Mouse (Mus musculus): Measurements from ENCODE around the gene Pole3. TPM values are rescaled to one million over a fixed set of nuclear protein-coding genes. Genes with fewer than 3 reads are reported as not detected.
A peak's percentile ranks its signal among the peaks of the same experiment; 100 is the strongest.
"Not testable (repeated sequence)": the region's sequence is repeated elsewhere in the genome, so short reads cannot be mapped to it uniquely, and the experiment has no call there.

Pole3 gene
- polyA plus RNA-seq, 1 experiment from 2014 or later, result 77.3 TPM

DNA sequence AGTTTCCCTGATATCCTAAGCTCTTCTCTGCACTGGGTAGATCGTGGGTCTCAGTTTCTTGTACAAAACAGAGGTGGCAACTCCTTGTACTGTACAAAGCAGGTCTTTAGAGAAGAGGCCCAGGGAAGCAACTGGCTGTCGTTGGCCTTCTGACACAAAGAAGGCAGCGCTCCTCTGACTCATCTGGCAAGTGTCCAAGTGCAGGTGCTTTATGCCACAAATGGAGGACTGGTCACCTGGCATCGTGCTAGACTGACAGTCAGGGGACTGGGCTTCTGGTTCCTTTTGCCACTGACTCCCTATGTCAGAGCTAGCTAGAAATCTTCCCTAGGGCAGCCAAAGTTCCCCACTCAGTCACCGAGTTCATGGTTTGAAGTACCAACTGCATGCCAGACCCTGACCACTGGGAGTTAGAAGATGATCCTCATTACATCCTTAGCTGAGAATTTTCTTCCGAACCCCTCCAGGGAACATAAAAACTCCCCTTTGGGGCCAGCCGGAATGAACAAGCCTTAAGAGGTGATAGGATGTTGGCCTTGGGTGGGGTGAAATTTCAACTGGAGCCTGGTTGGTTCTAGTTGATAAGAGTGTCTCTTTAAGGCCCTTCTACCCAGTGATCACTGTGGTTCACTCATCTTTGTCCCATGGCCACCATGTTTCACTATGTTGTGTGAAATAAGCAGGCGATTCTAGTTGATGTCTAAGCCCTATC is 39.3 kb downstream of the Pole3 start:
- no peak for ATAC-seq (ENCODE audit: insufficient read depth, low FRiP score, low read depth)

DNA sequence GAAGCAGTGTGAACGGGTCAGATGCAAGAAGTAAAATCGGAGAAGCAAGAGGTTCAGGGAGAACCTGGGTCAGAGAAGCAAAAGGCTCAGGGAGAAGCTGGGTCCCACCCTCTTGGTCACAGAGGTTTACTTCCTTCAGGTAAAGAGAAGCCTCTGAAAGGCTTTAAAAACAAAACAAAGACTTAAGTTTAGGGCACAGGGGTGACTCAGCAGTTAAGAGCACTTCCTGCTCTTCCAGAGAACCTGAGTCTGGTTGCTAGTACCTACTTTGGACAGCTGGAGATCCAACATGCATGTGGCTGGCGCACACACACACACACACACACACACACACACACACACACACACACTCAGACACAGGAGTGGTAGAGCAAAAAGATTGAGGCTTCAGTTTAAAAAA is 39.9 kb downstream of the Pole3 start:
- Histone ChIP-seq H3K4me3 (replicated peaks) (no peak overlapping the region), H3K36me3 (no peaks in the 10 kb centered on the region), H3K9me3 (no peaks in the 10 kb centered on the region), H3K27me3 (replicated peaks) (no peaks in the 10 kb centered on the region), H3K27ac (peak overlapping the region; percentile 51; the same call in 1 of the 2 replicates), H3K4me2 (no peak overlapping the region), H3K4me1 (no peaks in the 10 kb centered on the region; the same call in 1 of the 2 replicates), H3K9ac (no peak overlapping the region)
- 75% methylated on average over 3 of the region's 3 CpGs for WGBS
- no peak for ATAC-seq (ENCODE audit: insufficient read depth, low FRiP score, low read depth)

More for the DNA sequence above, 39.3 kb downstream of the Pole3 start:
- H3K9ac ChIP-seq, result no peak overlapping the region
- no peaks in the 10 kb centered on the region for H3K36me3 ChIP-seq
- H3K4me2 ChIP-seq, result no peak overlapping the region
- H3K4me1 ChIP-seq, result no peaks in the 10 kb centered on the region; the same call in 1 of the 2 replicates
- 82% methylated on average over 8 of the region's 8 CpGs for WGBS
- H3K27ac ChIP-seq, result peak overlapping the region; percentile 51; the same call in 1 of the 2 replicates
- H3K4me3 ChIP-seq (replicated peaks), result no peak overlapping the region
- H3K27me3 ChIP-seq (replicated peaks), result no peaks in the 10 kb centered on the region
- H3K9me3 ChIP-seq, result no peaks in the 10 kb centered on the region

DNA sequence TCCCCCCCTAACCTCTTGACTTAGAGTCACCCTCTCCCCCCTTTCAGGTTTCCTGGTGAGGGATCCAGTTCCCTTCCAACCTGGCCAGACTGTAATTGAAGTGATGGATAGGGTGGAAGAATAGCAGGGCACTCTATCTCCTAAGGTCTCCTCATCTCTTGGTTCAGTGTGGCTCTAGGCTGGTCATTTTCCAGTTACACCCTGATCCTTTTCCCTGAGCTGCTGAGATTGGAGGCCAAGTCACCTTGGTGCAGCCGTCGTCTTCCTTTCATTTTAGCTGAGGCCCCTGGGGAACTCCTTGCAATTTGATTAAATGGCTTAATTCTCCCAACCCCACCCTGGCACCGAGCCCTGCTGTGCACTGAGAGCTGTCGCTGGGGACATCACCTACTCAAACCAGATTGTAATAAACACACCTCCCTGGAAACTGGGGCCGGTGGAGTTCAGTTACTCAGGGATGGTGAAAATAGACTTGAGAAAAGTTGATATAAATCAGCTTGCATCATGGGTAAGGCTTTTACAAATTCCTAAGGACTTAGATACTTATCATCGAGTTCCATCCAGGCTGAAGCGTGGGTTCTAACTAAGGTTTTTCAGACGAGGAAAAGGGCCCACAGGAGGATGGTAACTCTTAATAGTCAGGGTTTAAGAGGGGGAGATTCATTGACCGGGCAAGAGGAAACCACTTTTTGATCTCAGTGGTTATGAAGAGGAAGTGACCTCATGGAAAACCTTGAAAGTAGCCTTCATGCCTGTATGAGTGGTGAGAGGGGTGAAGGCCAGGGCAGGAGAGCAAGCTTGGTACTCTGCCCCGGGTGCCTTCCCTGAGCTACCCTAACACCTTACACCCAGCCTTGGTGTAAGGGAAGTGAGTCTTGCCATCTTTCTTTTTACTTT is 43.9 kb downstream of the Pole3 start:
- ATAC-seq (ENCODE audit: insufficient read depth, low FRiP score, low read depth), result 0 out of 2 replicates have a peak, but pooled peaks have one; percentile 9
- WGBS, result 37% methylated on average over 10 of the region's 10 CpGs
- Histone ChIP-seq H3K4me2 (peak overlapping the region; percentile 82), H3K27me3 (replicated peaks) (no peaks in the 10 kb centered on the region), H3K36me3 (no peaks in the 10 kb centered on the region), H3K9me3 (no peaks in the 10 kb centered on the region), H3K4me3 (replicated peaks) (peak overlapping the region; percentile 54), H3K9ac (no peak overlapping the region), H3K4me1 (no peaks in the 10 kb centered on the region), H3K27ac (peak overlapping the region; percentile 44; the same call in 1 of the 2 replicates)

DNA sequence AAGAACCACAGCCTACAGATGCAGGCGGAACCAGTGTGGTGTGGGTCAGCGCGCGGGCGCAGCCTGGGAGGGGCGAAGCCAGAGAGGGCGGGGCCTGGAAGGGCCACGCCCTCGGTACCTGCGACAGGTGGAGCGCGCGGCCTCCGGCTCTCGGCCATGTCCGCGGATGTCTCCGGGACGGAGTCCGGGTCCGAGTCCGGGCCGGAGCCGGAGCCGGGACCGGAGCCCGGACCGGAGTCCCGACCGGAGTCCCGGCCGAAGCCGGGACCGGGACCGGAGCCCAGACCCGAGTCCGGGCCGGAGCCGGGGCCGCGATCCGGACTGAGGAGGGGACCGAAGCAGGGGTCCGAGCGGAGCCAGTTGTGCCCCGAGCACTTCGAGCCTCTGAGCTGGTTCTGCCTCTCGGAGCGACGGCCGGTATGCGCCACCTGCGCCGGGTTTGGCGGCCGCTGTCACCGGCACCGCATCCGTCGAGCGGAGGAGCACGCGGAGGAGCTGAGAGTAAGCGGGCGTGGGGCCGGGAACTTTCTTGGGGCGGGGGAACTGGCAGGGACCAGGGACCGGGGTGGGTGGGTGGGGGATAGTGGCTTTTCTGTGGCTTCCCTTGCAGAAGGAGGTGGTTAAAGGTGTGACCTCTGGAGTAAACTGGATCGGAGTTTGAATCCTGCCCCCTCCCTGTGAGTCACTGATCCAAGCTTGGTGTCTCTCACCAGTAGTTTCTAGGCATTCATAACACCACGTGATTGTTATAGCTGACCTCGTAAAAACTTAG is 44.7 kb downstream of the Pole3 start, which contains the start of gene Bspry:
TSS of gene Bspry (plus strand) at position 117 of the 772 bp plus-strand sequence.
- peak within 1 kb of the TSS; percentile 82 for H3K4me2 ChIP-seq
- no peaks in the 10 kb centered on the region for H3K36me3 ChIP-seq
- no peaks in the 10 kb centered on the region for H3K27me3 ChIP-seq (replicated peaks)
- no peaks in the 10 kb centered on the region for H3K9me3 ChIP-seq
- peak within 1 kb of the TSS; percentile 54 for H3K4me3 ChIP-seq (replicated peaks)
- no peaks in the 10 kb centered on the region for H3K4me1 ChIP-seq
- ATAC-seq (ENCODE audit: insufficient read depth, low FRiP score, low read depth), result peak; percentile 91
- 3% methylated on average over 71 of the region's 71 CpGs for WGBS
- no peak within 1 kb of the TSS for H3K9ac ChIP-seq
- peak within 1 kb of the TSS; percentile 67 for H3K27ac ChIP-seq

DNA sequence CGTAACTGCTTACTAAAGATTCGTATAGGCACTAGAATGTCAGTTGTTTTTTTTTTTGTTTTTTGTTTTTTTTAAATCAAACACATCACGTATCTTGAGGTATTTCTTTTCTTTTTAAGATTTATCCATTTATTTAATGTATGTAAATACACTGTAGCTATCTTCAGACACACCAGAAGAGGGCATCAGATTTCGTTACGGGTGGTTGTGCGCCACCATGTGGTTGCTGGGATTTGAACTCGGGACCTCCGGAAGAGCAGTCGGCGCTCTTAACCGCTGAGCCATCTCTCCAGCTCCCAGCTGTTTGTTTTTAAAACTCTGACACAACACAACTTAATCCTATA is 45.3 kb downstream of the Pole3 start:
- not testable (repeated sequence) for H3K27me3 ChIP-seq (replicated peaks); H3K9ac ChIP-seq; ATAC-seq (ENCODE audit: insufficient read depth, low FRiP score, low read depth); H3K27ac ChIP-seq; H3K36me3 ChIP-seq; H3K4me1 ChIP-seq; H3K9me3 ChIP-seq
- 11% methylated on average over 11 of the region's 11 CpGs for WGBS
- Histone ChIP-seq H3K4me2 (peak overlapping the region; percentile 82), H3K4me3 (replicated peaks) (peak overlapping the region; percentile 54)

DNA sequence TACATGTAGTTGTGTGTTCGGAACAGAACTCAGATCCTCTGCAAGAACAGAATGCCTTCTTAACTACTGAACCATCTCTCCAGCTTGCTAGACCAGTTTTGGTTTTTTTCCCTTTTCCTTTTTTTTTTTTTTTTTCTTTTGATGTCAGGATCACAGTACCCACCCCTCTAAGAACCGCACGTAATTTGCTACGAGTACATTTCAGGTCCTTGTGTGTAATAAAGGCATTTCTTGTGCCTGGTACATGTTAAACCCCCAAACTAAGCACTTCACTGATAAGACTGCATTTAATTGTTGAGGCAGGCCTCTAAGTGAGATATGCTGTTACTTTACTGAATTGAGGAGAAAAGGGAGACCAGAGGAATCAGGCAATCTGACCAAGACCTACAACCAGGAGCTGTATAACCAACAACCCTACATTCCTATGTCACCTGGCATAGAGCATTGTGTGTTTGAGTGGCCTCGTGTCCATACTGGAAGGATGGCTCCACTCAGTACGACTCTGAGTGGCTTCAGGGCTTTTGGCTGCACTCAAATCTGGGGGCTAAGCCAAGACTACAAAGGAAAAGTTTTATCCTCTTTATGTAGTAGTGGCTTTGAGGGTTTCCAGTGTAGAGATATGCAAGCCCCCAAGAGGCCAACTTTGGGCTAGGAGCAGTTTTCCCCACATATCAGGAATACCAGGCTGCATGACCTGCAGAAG is 47.2 kb downstream of the Pole3 start:
- peak overlapping the region; percentile 52; the same call in 1 of the 2 replicates for H3K27ac ChIP-seq
- ATAC-seq (ENCODE audit: insufficient read depth, low FRiP score, low read depth), result no peak
- H3K4me1 ChIP-seq, result no peaks in the 10 kb centered on the region
- H3K9me3 ChIP-seq, result no peaks in the 10 kb centered on the region
- no peak overlapping the region for H3K4me3 ChIP-seq (replicated peaks)
- H3K9ac ChIP-seq, result no peak overlapping the region
- H3K4me2 ChIP-seq, result no peak overlapping the region
- no peaks in the 10 kb centered on the region for H3K36me3 ChIP-seq
- no peaks in the 10 kb centered on the region for H3K27me3 ChIP-seq (replicated peaks)
- 75% methylated on average over 6 of the region's 6 CpGs for WGBS

DNA sequence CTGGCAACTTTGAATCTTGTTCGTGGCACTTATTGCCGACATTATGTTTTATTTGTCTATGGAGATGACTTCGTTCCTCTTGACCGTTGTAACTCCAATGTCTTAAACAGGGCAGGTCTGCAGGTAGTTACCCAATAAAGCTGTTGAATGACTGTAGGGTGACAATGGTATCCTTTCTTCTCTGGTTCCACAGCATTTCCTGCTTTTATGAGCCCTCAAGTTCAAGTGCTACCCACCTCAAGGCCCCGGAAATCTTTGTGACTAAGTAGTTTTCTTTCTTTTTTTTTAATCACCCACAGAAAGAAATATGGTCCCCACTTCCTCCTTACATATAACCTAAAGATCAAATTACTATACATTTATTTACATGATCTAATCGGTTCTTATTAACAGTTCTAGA is 49.1 kb downstream of the Pole3 start:
- Histone ChIP-seq H3K27me3 (replicated peaks) (no peaks in the 10 kb centered on the region), H3K36me3 (no peaks in the 10 kb centered on the region), H3K9me3 (no peaks in the 10 kb centered on the region), H3K4me3 (replicated peaks) (no peak overlapping the region), H3K27ac (no peak overlapping the region), H3K9ac (no peak overlapping the region), H3K4me1 (no peaks in the 10 kb centered on the region), H3K4me2 (no peak overlapping the region)
- ATAC-seq (ENCODE audit: insufficient read depth, low FRiP score, low read depth), result no peak
- 79% methylated on average over 6 of the region's 6 CpGs for WGBS

DNA sequence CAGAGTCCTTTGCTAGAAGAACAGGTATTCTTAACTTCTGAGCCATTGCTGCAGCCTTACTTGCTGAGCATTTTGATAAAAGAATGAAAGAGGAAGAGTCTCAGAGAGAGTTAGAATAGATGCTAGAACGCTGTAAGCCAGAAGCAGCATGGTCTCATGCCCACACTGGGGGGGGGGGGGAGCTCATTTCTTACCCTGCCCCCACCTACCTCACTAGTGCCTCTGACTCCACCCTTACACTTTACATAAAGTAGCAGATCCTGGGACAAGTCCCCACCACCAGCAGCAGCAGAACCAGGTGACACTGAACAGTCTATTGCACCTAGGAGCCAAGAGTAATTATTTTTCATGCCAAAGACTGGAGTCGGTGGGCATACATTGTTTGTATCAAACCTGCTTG is 49.7 kb downstream of the Pole3 start:
- no peaks in the 10 kb centered on the region for H3K27me3 ChIP-seq (replicated peaks)
- no peak overlapping the region for H3K27ac ChIP-seq
- no peak overlapping the region for H3K4me3 ChIP-seq (replicated peaks)
- 75% methylated on average over 2 of the region's 2 CpGs for WGBS
- no peaks in the 10 kb centered on the region for H3K9me3 ChIP-seq
- no peak overlapping the region for H3K9ac ChIP-seq
- H3K36me3 ChIP-seq, result no peaks in the 10 kb centered on the region
- H3K4me2 ChIP-seq, result no peak overlapping the region
- H3K4me1 ChIP-seq, result 0 out of 2 replicates have a peak, but pooled peaks cover 5% of the 10 kb centered on the region
- ATAC-seq (ENCODE audit: insufficient read depth, low FRiP score, low read depth), result no peak

Other genes with a start within 250 kb of the Pole3 start
- gene Fkbp15, start 164.5 kb downstream of the Pole3 start, polyA plus RNA-seq (2015; fragmentation: Nextera tagmentation; extraction: Ambion mirVana), result 24.9 and 28.5 TPM in 2 replicates
- 59.0 and 64.3 TPM in 2 replicates for gene Slc31a1, start 164.3 kb downstream of the Pole3 start, polyA plus RNA-seq (2015; fragmentation: Nextera tagmentation; extraction: Ambion mirVana)
- gene Cdc26, start 116.4 kb downstream of the Pole3 start, polyA plus RNA-seq (2015; fragmentation: Nextera tagmentation; extraction: Ambion mirVana), result 136 and 146 TPM in 2 replicates
- 18.6 and 19.1 TPM in 2 replicates for gene Prpf4, start 116.3 kb downstream of the Pole3 start, polyA plus RNA-seq (2015; fragmentation: Nextera tagmentation; extraction: Ambion mirVana)
- not detected in 2 replicates for gene Rnf183, start 89.8 kb downstream of the Pole3 start, polyA plus RNA-seq (2015; fragmentation: Nextera tagmentation; extraction: Ambion mirVana)
- gene Wdr31, start 54.2 kb downstream of the Pole3 start, polyA plus RNA-seq (2015; fragmentation: Nextera tagmentation; extraction: Ambion mirVana), result 6.2 and 7.8 TPM in 2 replicates
- gene Bspry, start 45.0 kb downstream of the Pole3 start, polyA plus RNA-seq (2015; fragmentation: Nextera tagmentation; extraction: Ambion mirVana), result 28.4 and 29.9 TPM in 2 replicates
- 27.3 and 30.7 TPM in 2 replicates for gene Hdhd3, start 21.6 kb downstream of the Pole3 start, polyA plus RNA-seq (2015; fragmentation: Nextera tagmentation; extraction: Ambion mirVana)
- gene Alad, start 5.2 kb downstream of the Pole3 start, polyA plus RNA-seq (2015; fragmentation: Nextera tagmentation; extraction: Ambion mirVana), result 121 and 142 TPM in 2 replicates
- gene 4933430I17Rik, start 301 bp upstream of the Pole3 start, polyA plus RNA-seq (2015; fragmentation: Nextera tagmentation; extraction: Ambion mirVana), result 0.19 and 0.35 TPM in 2 replicates
- 46.8 and 48.0 TPM in 2 replicates for gene Rgs3, start 34.8 kb upstream of the Pole3 start, polyA plus RNA-seq (2015; fragmentation: Nextera tagmentation; extraction: Ambion mirVana)